Mouse (Mus musculus) lung, adult 2 months (tissue): ENCODE measurements around the gene Lyrm7.

Experiments
- CTCF ChIP-seq: fragments of 200-500 bp; IDR thresholded peaks from 2 replicates; pipeline ENCODE4 v1.5.1; 2011; ENCODE audit warnings: mild to moderate bottlenecking, low read length, control low read depth; ENCODE audit not compliant: insufficient read depth
- POLR2A ChIP-seq: fragments of 200-500 bp; IDR thresholded peaks from 2 replicates; pipeline ENCODE4 v1.6.1; 2011; ENCODE audit warnings: low read depth, mild to moderate bottlenecking, control low read depth, low read length, borderline replicate concordance; ENCODE audit errors: extremely low read depth

- TF ChIP-seq CTCF (no peak), POLR2A (no peak)
Measured at GRCm38 (mm10) chr11:54844424-54844823, 16.3 kb downstream of the Lyrm7 start.
